Comparison of ENCODE assay signal across 16 mouse cellular contexts in the genomic region with DNA sequence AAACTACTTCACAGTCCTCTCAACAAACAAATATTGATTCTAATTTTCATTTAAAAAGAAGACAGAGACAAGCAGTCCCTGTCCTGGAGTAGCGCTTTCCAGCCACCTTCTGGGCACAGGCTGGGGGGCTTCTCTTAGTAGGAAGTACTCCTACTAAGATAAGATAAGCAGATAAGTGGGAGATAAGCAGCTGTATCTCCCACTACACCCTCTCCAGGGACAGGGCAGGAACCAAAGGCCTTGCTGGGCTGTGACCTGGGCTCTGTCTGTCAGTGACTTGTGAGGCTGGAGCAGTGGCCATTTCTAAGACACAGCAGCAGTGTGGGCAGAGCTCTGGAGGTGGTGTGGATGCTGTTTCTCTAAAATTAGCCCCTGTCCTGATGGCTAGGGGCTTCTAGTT. TPM values are rescaled to one million over a fixed set of nuclear protein-coding genes. Genes with fewer than 3 reads are reported as not detected.
DNase-seq lines count a peak whose midpoint lies in the region; ATAC-seq and TF ChIP-seq lines count a peak whose summit lies in the region.
"Had no signal": no experiment of that assay in that cellular context is flagged by ENCODE, and none has a peak within 500 bp of the region (broad histone marks: within the 10 kb centered on the region; RNA-seq: fewer than 3 reads in every experiment).

No protein-coding gene starts in this region.

- no peak for TF ChIP-seq POLR2A in spleen, adult 2 months (IDR thresholded peaks at IDR 0.05; ENCODE audit: low read depth, low read length)

- ATAC-seq in heart, embryonic 11.5 days (replicated peaks; ENCODE audit: insufficient number of reproducible peaks, low FRiP score, low TSS enrichment), result no peak
- ATAC-seq in kidney, embryonic 15.5 days (replicated peaks; ENCODE audit: low FRiP score), result no peak
- ATAC-seq: midbrain, embryonic 16.5 days had no signal

- no peaks in the 10 kb centered on the region for H3K9me3 ChIP-seq in heart, embryonic 11.5 days (replicated peaks; ENCODE audit: control insufficient read depth, low read length)
- no peaks in the 10 kb centered on the region for H3K9me3 ChIP-seq in kidney, embryonic 15.5 days (replicated peaks)
- H3K9me3 ChIP-seq: embryonic facial prominence, embryonic 12.5 days; limb, embryonic 13.5 days had no signal

- no peak for DNase-seq in heart, adult 8-10 months (ENCODE audit: low spot score)
- DNase-seq in kidney, adult 8-10 months, result no peak
- DNase-seq in spleen, adult 2 months (ENCODE audit: low read depth in 1 of 2, low spot score in 2 of 2), result no peak
- no peak for DNase-seq in spleen, postnatal 14 days (ENCODE audit: low spot score in 2 of 2)
- no peak for DNase-seq in thymus, postnatal 25 days
- no peak for DNase-seq in cerebellum, adult 8-10 months
- DNase-seq: adrenal gland, postnatal 25 days; cerebellum, adult 2 months; spleen, adult 18-20 months had no signal

- peak overlapping the region; percentile 44; the same call in 1 of the 2 replicates for H3K9ac ChIP-seq in heart, embryonic 11.5 days (ENCODE audit: low read depth, low read length)
- no peak overlapping the region for H3K9ac ChIP-seq in kidney, embryonic 15.5 days
- H3K9ac ChIP-seq: embryonic facial prominence, embryonic 12.5 days; limb, embryonic 13.5 days had no signal

- peak overlapping the region; percentile 17 for H3K4me2 ChIP-seq in heart, embryonic 11.5 days
- H3K4me2 ChIP-seq in kidney, embryonic 15.5 days, result no peak overlapping the region
- H3K4me2 ChIP-seq: embryonic facial prominence, embryonic 12.5 days; limb, embryonic 13.5 days had no signal

- H3K27me3 ChIP-seq in heart, embryonic 11.5 days (ENCODE audit: control insufficient read depth, insufficient read depth, low read length), result no peaks in the 10 kb centered on the region
- H3K27me3 ChIP-seq in kidney, embryonic 15.5 days, result no peaks in the 10 kb centered on the region
- no peaks in the 10 kb centered on the region for H3K27me3 ChIP-seq in spleen, adult 2 months (ENCODE audit: control insufficient read depth, insufficient read depth, low read length)
- H3K27me3 ChIP-seq: embryonic facial prominence, embryonic 12.5 days; limb, embryonic 13.5 days had no signal

- no peak overlapping the region for H3K4me3 ChIP-seq in heart, embryonic 11.5 days (ENCODE audit: low read depth, low read length)
- no peak overlapping the region for H3K4me3 ChIP-seq in kidney, embryonic 15.5 days (replicated peaks)
- no peak overlapping the region for H3K4me3 ChIP-seq in spleen, adult 2 months (ENCODE audit: extremely low read depth, insufficient read depth, insufficient read length)
- H3K4me3 ChIP-seq: embryonic facial prominence, embryonic 12.5 days; limb, embryonic 13.5 days had no signal

- peaks cover 53% of the 10 kb centered on the region for H3K4me1 ChIP-seq in heart, embryonic 11.5 days (ENCODE audit: control insufficient read depth, insufficient read depth, low read length)
- peaks cover 64% of the 10 kb centered on the region for H3K4me1 ChIP-seq in kidney, embryonic 15.5 days
- no peaks in the 10 kb centered on the region; the same call in 1 of the 2 replicates for H3K4me1 ChIP-seq in spleen, adult 2 months (ENCODE audit: control insufficient read depth, insufficient read depth, insufficient read length)

- H3K36me3 ChIP-seq in heart, embryonic 11.5 days (ENCODE audit: control insufficient read depth, insufficient read depth, low read length), result no peaks in the 10 kb centered on the region
- no peaks in the 10 kb centered on the region for H3K36me3 ChIP-seq in kidney, embryonic 15.5 days
- no peaks in the 10 kb centered on the region for H3K36me3 ChIP-seq in spleen, adult 2 months (ENCODE audit: control insufficient read depth, insufficient read depth, low read length)
- H3K36me3 ChIP-seq: embryonic facial prominence, embryonic 12.5 days; limb, embryonic 13.5 days had no signal

- TF ChIP-seq CTCF in spleen, adult 2 months (IDR thresholded peaks at IDR 0.05; ENCODE audit: extremely low read depth, insufficient read depth, insufficient read length, insufficient replicate concordance), result no peak

- WGBS in heart, embryonic 11.5 days (ENCODE audit: insufficient replicate concordance), result 50% methylated on average over 1 of the region's 1 CpGs
- 86% methylated on average over 1 of the region's 1 CpGs for WGBS in kidney, embryonic 15.5 days
- WGBS in spleen, adult 2 months, result 92% methylated on average over 1 of the region's 1 CpGs

- peak overlapping the region; percentile 80 for H3K27ac ChIP-seq in heart, embryonic 11.5 days (ENCODE audit: low read depth, low read length)
- H3K27ac ChIP-seq in kidney, embryonic 15.5 days, result peak overlapping the region; percentile 49
- H3K27ac ChIP-seq in spleen, adult 2 months (ENCODE audit: insufficient read depth, low read length), result peak overlapping the region; percentile 29
- H3K27ac ChIP-seq: embryonic facial prominence, embryonic 12.5 days; limb, embryonic 13.5 days had no signal

RNA-seq across cellular contexts. Expression of a gene that starts 4.4 kb away (rescaled TPM):
- polyA plus RNA-seq in heart, embryonic 11.5 days (2014; fragmentation: Nextera tagmentation; extraction: Ambion mirVana), result 145 and 157 TPM in 2 replicates
- 100 to 1,000 TPM; 122 to 172 (median 148) TPM for total RNA-seq in heart, adult 8-10 months (2022)
- polyA plus RNA-seq in kidney, embryonic 15.5 days (2015; fragmentation: Nextera tagmentation; extraction: Ambion mirVana), result 218 and 219 TPM in 2 replicates
- 167 and 196 TPM in 2 replicates for polyA plus RNA-seq in spleen, adult 2 months (2012; rRNA removed)

RNA-seq across cellular contexts. Expression of a gene that starts 11.1 kb away (rescaled TPM):
- polyA plus RNA-seq in heart, embryonic 11.5 days (2014; fragmentation: Nextera tagmentation; extraction: Ambion mirVana), result not detected in 2 replicates
- not detected for total RNA-seq in heart, adult 8-10 months (2022)
- not detected in 2 replicates for polyA plus RNA-seq in kidney, embryonic 15.5 days (2015; fragmentation: Nextera tagmentation; extraction: Ambion mirVana)
- not detected in 2 replicates for polyA plus RNA-seq in spleen, adult 2 months (2012; rRNA removed)
- total RNA-seq: adrenal gland, postnatal 25 days; granulocyte monocyte progenitor cell, adult 5-6 weeks; layer of hippocampus, postnatal 10 days had no signal
- polyA plus RNA-seq: cerebellum, adult 2 months; embryonic facial prominence, embryonic 12.5 days; limb, embryonic 13.5 days; midbrain, embryonic 16.5 days had no signal

RNA-seq across cellular contexts. Expression of a gene that starts 28.8 kb away (rescaled TPM):
- polyA plus RNA-seq in heart, embryonic 11.5 days (2014; fragmentation: Nextera tagmentation; extraction: Ambion mirVana), result 15.7 and 20.6 TPM in 2 replicates
- 10 to 100 TPM; 51.1 to 65.9 (median 60.8) TPM for total RNA-seq in heart, adult 8-10 months (2022)
- 41.7 and 47.7 TPM in 2 replicates for polyA plus RNA-seq in kidney, embryonic 15.5 days (2015; fragmentation: Nextera tagmentation; extraction: Ambion mirVana)
- polyA plus RNA-seq in spleen, adult 2 months (2012; rRNA removed), result 22.7 and 27.7 TPM in 2 replicates

RNA-seq across cellular contexts. Expression of a gene that starts 52.9 kb away (rescaled TPM):
- 13.4 and 14.9 TPM in 2 replicates for polyA plus RNA-seq in heart, embryonic 11.5 days (2014; fragmentation: Nextera tagmentation; extraction: Ambion mirVana)
- 10 to 100 TPM; 15.0 to 26.6 (median 20.9) TPM for total RNA-seq in heart, adult 8-10 months (2022)
- 32.9 and 33.1 TPM in 2 replicates for polyA plus RNA-seq in kidney, embryonic 15.5 days (2015; fragmentation: Nextera tagmentation; extraction: Ambion mirVana)
- 3.0 and 3.6 TPM in 2 replicates for polyA plus RNA-seq in spleen, adult 2 months (2012; rRNA removed)

RNA-seq across cellular contexts. Expression of a gene that starts 58.9 kb away (rescaled TPM):
- polyA plus RNA-seq in heart, embryonic 11.5 days (2014; fragmentation: Nextera tagmentation; extraction: Ambion mirVana), result 20.9 and 23.5 TPM in 2 replicates
- total RNA-seq in heart, adult 8-10 months (2022), result 10 to 100 TPM; 22.2 to 36.5 (median 29.1) TPM
- 22.0 and 24.6 TPM in 2 replicates for polyA plus RNA-seq in kidney, embryonic 15.5 days (2015; fragmentation: Nextera tagmentation; extraction: Ambion mirVana)
- polyA plus RNA-seq in spleen, adult 2 months (2012; rRNA removed), result 34.6 and 39.6 TPM in 2 replicates

Comparison
In these comparisons a context has a peak if more than half of its experiments do, and no peak if none do; other contexts are left out.
1. H3K27ac ChIP-seq: peak in every context shown above with its lines; median percentile 80 in heart, embryonic 11.5 days; 49 in kidney, embryonic 15.5 days; 29 in spleen, adult 2 months.